Mouse (Mus musculus) liver, embryonic 13.5 days (tissue): ENCODE measurements around the gene B4galt5. TPM values are rescaled to one million over a fixed set of nuclear protein-coding genes. Genes with fewer than 3 reads are reported as not detected.

Experiments used
- ATAC-seq: fragments of 200-750 bp; cut with Nextera tagmentation; 2 replicates; pipeline ENCODE4 v1.8.0; 2017; ENCODE audit warnings: low read depth, mild to moderate bottlenecking, moderate number of reproducible peaks, moderate library complexity
- DNase-seq: peaks from one replicate; pipeline ENCODE4 v3.0.0; 2022
- H3K27ac ChIP-seq: fragments of 300-500 bp; sonication (generic); 2 replicates; pipeline ENCODE4 v1.5.1; 2015; ENCODE audit warnings: moderate library complexity, mild to moderate bottlenecking, inconsistent platforms
- H3K27me3 ChIP-seq: fragments of 300-500 bp; sonication (generic); 2 replicates; pipeline ENCODE4 v1.6.1; 2015; ENCODE audit warnings: mild to moderate bottlenecking, inconsistent platforms
- H3K36me3 ChIP-seq: fragments of 300-500 bp; sonication (generic); 2 replicates; pipeline ENCODE4 v1.6.1; 2015; ENCODE audit warnings: mild to moderate bottlenecking, inconsistent platforms
- H3K4me1 ChIP-seq: fragments of 300-500 bp; sonication (generic); replicated peaks from 2 replicates; pipeline ENCODE4 v1.6.1; 2015; ENCODE audit warnings: inconsistent platforms
- H3K4me2 ChIP-seq: fragments of 300-500 bp; sonication (generic); 2 replicates; pipeline ENCODE4 v1.6.1; 2015; ENCODE audit warnings: inconsistent platforms, mild to moderate bottlenecking, moderate library complexity
- H3K4me3 ChIP-seq: fragments of 300-500 bp; sonication (generic); replicated peaks from 2 replicates; pipeline ENCODE4 v1.5.1; 2015; ENCODE audit warnings: mild to moderate bottlenecking, inconsistent platforms
- H3K9ac ChIP-seq: fragments of 300-500 bp; sonication (generic); 2 replicates; pipeline ENCODE4 v1.6.1; 2015; ENCODE audit warnings: mild to moderate bottlenecking, inconsistent platforms
- H3K9me3 ChIP-seq: fragments of 300-500 bp; sonication (generic); replicated peaks from 2 replicates; pipeline ENCODE4 v1.6.1; 2016; ENCODE audit warnings: inconsistent platforms
- WGBS: fragments of 180-500 bp; shearing (Covaris S2); methylation state at CpG from one replicate; pipeline ENCODE4 v1.1.7; 2015; ENCODE audit not compliant: insufficient replicate concordance; 5-methylcytosine and 5-hydroxymethylcytosine counted together
- polyA plus RNA-seq: library from polyadenylated mRNA; unstranded; fragments of >200 nt; fragmentation: Nextera tagmentation; extraction: Ambion mirVana; gene quantifications from 2 replicates; pipeline ENCODE4 v1.2.1, GENCODE M21; 2015

The B4galt5 gene
- polyA plus RNA-seq, 1 experiment from 2014 or later, result 3.2 TPM

DNA sequence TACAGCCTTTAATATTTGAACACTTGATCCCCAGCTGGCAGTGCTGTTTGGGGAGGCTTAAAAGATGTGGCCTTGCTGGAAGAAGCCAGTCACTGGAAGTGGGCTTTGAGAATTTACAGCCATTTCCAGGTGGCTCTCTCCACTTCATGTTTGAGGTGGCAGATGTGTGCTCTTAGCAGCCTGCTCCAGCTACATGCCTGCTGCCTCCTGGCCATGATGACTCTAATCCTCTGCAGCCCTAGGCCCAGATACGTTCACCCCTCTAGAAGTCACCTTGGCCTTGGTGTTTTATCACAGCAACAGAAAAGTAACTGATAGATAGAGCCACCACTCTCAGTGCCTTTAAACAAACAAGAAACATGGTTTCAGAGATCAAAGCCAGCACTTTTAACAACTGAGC lies 46.3 kb downstream of the B4galt5 start:
- H3K27me3 ChIP-seq, result no peaks in the 10 kb centered on the region
- H3K36me3 ChIP-seq, result peaks cover 47% of the 10 kb centered on the region
- H3K9ac ChIP-seq, result no peak overlapping the region
- DNase-seq (no peak), ATAC-seq (no peak)
- H3K4me1 ChIP-seq, result peaks cover 31% of the 10 kb centered on the region
- no peak overlapping the region for H3K4me3 ChIP-seq
- H3K27ac ChIP-seq, result no peak overlapping the region
- no peaks in the 10 kb centered on the region for H3K9me3 ChIP-seq
- WGBS, result 53% methylated on average over 1 of the region's 1 CpGs
- no peak overlapping the region for H3K4me2 ChIP-seq

DNA sequence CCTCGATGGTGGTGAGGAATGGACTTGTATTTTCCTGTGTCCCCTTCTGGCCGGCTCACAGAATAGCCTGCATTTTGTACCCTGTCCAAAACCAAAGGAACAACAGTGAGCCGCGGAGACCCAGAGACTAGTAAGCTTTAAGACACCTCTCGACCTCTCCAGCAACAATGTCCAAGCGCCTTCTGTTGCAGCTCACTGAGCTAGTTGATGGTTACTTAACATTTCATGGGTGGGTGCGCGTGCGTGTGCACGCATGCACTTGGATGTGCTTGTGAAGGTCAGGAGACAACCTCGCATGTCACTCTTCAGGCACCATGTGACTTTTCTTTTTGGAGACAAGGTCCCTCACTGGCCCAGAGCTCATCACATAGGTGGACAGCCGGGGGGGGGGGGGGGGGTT lies 47.0 kb downstream of the B4galt5 start:
- no peaks in the 10 kb centered on the region for H3K27me3 ChIP-seq
- DNase-seq (no peak), ATAC-seq (no peak)
- H3K4me2 ChIP-seq, result no peak overlapping the region
- no peak overlapping the region for H3K9ac ChIP-seq
- H3K27ac ChIP-seq, result no peak overlapping the region
- 85% methylated on average over 12 of the region's 12 CpGs for WGBS
- H3K36me3 ChIP-seq, result peaks cover 47% of the 10 kb centered on the region
- H3K9me3 ChIP-seq, result no peaks in the 10 kb centered on the region
- no peak overlapping the region for H3K4me3 ChIP-seq
- peaks cover 25% of the 10 kb centered on the region for H3K4me1 ChIP-seq

DNA sequence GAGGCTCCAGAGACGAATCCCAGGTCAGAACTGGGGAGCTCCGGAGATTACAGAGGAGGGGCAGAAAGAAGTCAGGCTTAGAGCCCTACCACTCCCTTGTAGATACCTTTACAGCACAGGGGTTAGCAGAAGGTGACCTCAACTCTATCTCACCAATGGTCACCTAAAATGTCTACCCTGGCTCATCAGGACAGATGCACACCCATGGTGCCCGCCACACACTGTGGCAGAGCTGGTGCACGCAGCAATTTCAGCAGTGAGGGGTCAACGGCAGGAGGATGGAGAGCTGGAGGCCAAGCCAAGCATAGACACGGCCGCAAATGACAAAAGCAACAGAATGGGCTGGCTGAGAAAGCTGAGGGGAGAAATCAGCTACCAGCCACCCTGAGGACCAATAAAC lies 47.4 kb downstream of the B4galt5 start:
- H3K27me3 ChIP-seq, result no peaks in the 10 kb centered on the region
- peaks cover 44% of the 10 kb centered on the region for H3K36me3 ChIP-seq
- no peak for ATAC-seq
- H3K27ac ChIP-seq, result no peak overlapping the region
- H3K4me3 ChIP-seq, result no peak overlapping the region
- no peak overlapping the region for H3K9ac ChIP-seq
- 83% methylated on average over 7 of the region's 7 CpGs for WGBS
- H3K4me2 ChIP-seq, result no peak overlapping the region
- no peaks in the 10 kb centered on the region for H3K9me3 ChIP-seq
- DNase-seq, result no peak
- peaks cover 21% of the 10 kb centered on the region for H3K4me1 ChIP-seq

DNA sequence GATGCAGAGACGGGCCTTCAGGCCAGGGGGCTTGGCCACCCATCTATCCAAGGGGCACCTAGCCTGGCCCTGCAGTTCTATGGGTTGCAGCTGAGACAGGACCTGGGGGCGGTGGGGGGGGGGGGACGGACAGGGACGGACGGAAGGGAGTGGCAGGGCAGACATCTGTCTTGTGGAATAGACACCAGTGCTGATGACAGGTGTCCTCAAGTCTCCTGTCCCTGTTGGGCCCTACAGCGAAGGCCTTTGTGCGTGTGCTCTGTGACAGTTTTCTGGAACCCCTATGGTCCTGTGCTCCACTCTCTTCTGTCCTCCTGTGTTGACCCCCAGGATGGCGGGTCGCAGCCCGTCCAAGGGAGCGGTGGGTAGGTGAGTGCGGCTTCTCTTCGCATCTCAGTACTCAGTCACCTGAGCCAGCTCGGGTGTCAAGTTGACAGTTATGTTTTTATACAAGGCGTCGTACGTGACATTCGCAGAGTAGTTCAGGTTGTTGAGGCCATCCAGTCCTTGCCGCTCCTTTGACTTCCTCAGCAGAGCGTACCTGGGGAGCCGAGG lies 48.0 kb downstream of the B4galt5 start:
- ATAC-seq, result no peak
- Histone ChIP-seq H3K9me3 (no peaks in the 10 kb centered on the region), H3K4me3 (no peak overlapping the region), H3K4me1 (peaks cover 21% of the 10 kb centered on the region), H3K4me2 (no peak overlapping the region), H3K36me3 (peaks cover 38% of the 10 kb centered on the region), H3K27ac (no peak overlapping the region), H3K9ac (no peak overlapping the region), H3K27me3 (no peaks in the 10 kb centered on the region)
- no peak for DNase-seq
- WGBS, result 82% methylated on average over 21 of the region's 21 CpGs

DNA sequence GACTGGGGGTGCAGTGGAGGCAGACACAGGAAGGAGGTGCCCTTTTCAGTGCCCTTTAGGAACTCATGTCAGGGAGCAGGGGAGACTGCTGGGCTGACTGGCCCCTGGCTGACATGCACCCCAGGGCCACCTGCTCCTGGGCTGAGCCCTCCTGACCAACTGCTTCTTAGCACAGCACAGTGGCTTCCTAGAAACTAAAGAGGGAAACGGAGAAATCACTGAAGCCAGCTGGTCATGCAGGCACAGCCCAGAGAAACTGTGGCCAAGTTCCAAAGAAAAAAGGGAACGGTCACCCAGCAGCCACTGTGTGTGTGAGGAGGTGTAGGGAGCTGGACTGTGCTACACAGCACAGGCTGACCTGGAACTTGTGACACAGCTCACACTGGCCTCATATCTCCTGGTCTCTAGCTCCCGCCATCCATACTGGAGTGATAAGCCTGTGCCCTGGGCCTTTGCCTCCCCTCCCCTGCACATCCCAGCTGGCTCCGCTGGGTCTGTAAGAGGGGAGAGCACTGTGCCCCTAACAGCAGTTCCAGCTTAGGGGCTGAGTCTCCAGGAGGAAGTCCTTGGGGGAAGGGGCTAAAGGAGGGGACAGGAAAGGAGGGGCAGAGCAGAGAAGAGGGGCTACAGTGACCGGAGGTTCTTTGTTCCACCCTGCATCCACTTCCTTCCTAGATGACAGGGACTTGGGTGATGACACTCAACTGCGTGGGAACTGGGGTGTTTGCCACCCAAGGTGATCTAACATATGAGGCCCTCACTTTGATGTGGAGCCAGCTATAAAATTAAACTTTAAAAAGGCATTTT lies 48.9 kb downstream of the B4galt5 start:
- 44% methylated on average over 6 of the region's 6 CpGs for WGBS
- H3K4me1 ChIP-seq, result peaks cover 27% of the 10 kb centered on the region
- no peak for DNase-seq
- H3K4me3 ChIP-seq, result no peak overlapping the region
- peaks cover 34% of the 10 kb centered on the region for H3K36me3 ChIP-seq
- peak overlapping the region; percentile 56 for H3K27ac ChIP-seq
- peak overlapping the region; percentile 45; the same call in 1 of the 2 replicates for H3K9ac ChIP-seq
- H3K9me3 ChIP-seq, result no peaks in the 10 kb centered on the region
- no peak overlapping the region for H3K4me2 ChIP-seq
- peak; percentile 50 for ATAC-seq
- no peaks in the 10 kb centered on the region for H3K27me3 ChIP-seq

DNA sequence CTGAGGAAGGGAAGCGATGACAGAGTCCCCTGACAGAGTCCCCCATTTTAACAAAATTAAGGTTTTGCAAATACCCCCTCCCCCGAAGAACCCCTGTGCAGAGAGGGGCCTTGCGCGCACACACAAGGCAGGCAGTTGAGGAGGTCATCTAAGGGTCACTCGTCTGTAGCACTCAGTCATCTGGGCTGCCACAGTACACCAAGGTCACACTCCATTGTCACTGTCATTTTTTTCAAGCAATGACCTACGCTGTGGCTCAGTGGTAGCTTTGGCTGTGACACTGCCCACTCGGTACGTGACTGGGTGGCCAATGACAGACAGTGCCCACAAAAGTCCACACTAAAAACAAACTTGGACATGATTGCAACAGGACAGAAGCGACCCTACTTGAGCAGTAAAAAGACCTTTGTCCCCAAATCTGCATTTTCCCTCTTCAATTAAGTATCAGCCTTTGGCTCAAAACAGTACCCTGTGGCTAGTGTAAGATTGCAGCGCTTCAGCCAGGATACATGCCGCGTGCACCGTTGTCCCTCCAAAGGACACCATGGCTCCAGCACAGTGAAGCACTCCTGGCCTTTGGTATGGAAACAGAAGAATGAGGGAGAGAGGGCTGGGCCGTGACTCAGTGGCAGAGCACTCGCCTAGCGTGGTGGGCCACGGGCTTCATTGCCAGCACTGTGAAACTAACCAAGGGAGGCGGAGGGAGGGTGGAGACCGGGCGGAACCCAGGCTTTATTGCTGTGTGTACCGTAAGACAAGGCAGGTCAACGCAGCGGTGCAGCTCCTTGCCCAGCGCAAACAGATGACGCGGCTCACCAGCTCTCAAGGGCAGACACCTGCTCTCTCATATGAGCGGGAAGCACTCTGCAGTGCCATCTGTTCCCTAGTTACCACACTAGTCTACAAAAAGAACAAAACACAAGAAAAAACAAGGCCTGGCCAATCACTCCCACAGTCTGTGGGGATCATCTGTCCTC lies 50.0 kb downstream of the B4galt5 start:
- Histone ChIP-seq H3K27ac (peak overlapping the region; percentile 32; the same call in 1 of the 2 replicates), H3K4me1 (peaks cover 37% of the 10 kb centered on the region), H3K9me3 (no peaks in the 10 kb centered on the region), H3K9ac (no peak overlapping the region), H3K4me2 (no peak overlapping the region), H3K4me3 (no peak overlapping the region), H3K27me3 (no peaks in the 10 kb centered on the region), H3K36me3 (peaks cover 31% of the 10 kb centered on the region)
- WGBS, result 77% methylated on average over 27 of the region's 27 CpGs
- ATAC-seq (no peak; the same call in 1 of the 2 replicates), DNase-seq (no peak)

DNA sequence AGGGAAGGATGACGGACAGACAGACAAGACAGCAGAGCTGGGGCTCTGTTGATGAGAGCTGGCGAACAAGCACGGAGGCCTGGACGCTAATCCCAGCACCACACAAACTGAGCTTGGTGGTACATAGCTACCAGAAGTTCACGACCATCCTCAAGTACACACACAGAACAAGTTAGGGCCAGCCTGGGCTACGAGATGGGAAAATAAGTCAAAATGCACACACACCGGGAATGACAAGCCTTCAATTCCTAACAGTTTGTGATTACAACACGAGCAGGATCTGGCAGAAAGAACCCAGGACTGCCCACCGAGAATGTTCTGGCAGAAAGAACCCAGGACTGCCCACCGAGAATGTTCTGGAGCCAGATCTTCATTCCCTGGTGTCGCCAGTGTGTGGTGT lies 51.0 kb downstream of the B4galt5 start:
- Histone ChIP-seq H3K4me3 (no peak overlapping the region), H3K27ac (no peak overlapping the region), H3K9ac (no peak overlapping the region), H3K9me3 (no peaks in the 10 kb centered on the region), H3K4me2 (no peak overlapping the region), H3K36me3 (peaks cover 23% of the 10 kb centered on the region), H3K4me1 (peaks cover 48% of the 10 kb centered on the region), H3K27me3 (no peaks in the 10 kb centered on the region)
- no peak for ATAC-seq
- WGBS, result 76% methylated on average over 11 of the region's 11 CpGs
- DNase-seq, result no peak

DNA sequence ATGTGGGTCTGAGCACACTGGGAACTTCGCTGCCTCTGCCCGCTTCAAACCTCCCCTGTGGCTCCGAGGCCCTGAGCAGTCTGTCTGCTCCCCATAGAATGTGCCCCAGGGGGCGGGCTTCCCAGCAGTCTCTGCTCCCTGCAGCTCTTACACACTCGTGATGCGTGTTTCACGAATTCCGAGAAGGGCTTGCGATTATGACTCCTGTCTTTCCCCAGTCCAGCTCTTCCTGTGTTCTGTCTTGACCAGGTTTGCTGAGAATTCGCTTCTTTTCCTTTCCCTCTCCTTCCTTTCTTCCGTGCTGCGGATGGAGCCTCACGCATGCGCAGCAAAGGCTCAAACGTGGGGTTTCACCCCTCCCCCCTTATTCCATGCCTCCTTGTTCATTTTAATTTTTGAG lies 54.1 kb downstream of the B4galt5 start:
- Histone ChIP-seq H3K9me3 (no peaks in the 10 kb centered on the region), H3K27me3 (no peaks in the 10 kb centered on the region), H3K4me2 (peak overlapping the region; percentile 31), H3K4me3 (no peak overlapping the region), H3K36me3 (peaks cover 3% of the 10 kb centered on the region), H3K27ac (no peak overlapping the region), H3K4me1 (peaks cover 59% of the 10 kb centered on the region), H3K9ac (no peak overlapping the region)
- WGBS, result 46% methylated on average over 15 of the region's 15 CpGs
- DNase-seq (no peak), ATAC-seq (no peak)

DNA sequence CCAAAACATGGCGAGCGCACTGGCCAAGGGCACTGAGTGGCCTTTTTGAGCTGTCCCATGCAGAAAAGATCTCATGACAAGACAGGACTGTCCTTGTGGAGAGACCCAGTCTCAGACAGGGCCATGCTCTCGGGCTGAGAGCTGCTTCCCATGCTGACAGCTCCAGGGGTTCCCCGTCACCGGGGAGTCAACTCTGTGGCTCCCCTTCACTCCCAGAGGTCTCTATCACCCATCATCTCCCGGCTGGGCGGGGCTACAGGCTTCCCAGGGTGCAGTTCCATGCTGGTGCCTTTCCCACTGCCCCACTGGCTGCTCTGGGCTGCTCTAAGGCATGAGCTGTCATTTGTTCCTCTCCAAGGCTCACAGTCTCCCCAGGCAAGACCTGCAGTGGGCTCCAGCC lies 54.8 kb downstream of the B4galt5 start:
- no peaks in the 10 kb centered on the region for H3K9me3 ChIP-seq
- H3K4me2 ChIP-seq, result peak overlapping the region; percentile 31
- peak overlapping the region; percentile 52 for H3K9ac ChIP-seq
- H3K36me3 ChIP-seq, result no peaks in the 10 kb centered on the region
- no peak overlapping the region for H3K4me3 ChIP-seq
- peak overlapping the region; percentile 92 for H3K27ac ChIP-seq
- DNase-seq, result peak; percentile 58
- H3K27me3 ChIP-seq, result no peaks in the 10 kb centered on the region
- peak; percentile 16; the same call in 1 of the 2 replicates for ATAC-seq
- WGBS, result 56% methylated on average over 7 of the region's 7 CpGs
- H3K4me1 ChIP-seq, result peaks cover 52% of the 10 kb centered on the region

DNA sequence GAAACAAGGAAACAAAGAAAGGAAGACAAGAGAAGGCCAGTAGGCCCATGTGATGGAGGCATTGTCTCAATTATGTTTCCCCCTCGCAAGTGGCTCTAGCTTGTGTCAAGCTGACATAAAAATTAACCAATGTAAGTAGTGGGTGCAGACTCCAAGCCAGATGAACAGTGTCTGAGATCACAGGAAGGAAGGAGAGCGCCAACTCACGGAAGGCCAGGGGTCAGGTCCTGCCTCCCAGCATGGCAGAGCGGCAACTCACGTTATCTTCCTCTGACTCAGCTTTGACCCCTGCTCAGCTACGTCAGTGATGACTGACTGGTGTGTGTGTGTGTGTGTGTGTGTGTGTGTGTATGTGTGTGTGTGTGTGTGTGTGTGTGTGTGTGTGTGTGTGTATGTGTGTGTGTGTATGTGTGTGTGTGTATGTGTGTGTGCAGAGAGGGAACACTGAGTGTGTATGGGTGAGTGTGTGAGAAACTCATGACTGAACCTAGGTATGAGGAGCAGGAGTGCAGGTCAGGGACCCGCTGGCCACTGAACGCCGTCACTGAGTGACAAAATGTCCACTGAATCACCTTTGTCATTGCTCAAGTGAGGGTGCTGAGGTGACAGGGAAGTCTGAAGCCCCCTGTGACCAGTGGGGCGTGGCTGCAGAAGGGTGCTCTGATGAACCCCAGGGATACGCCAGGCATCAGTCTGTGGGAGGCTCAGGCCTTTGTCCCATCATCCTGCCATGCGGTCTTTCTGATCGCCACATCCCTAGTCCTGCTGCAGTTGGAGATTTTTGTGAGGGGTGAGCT lies 55.5 kb downstream of the B4galt5 start:
- ATAC-seq (peak; percentile 53), DNase-seq (peak; percentile 65)
- Histone ChIP-seq H3K9me3 (no peaks in the 10 kb centered on the region), H3K27me3 (no peaks in the 10 kb centered on the region), H3K4me3 (peak overlapping the region; percentile 29), H3K4me1 (peaks cover 45% of the 10 kb centered on the region), H3K9ac (peak overlapping the region; percentile 62), H3K4me2 (peak overlapping the region; percentile 67), H3K36me3 (no peaks in the 10 kb centered on the region), H3K27ac (peak overlapping the region; percentile 92)
- WGBS, result 55% methylated on average over 13 of the region's 13 CpGs
